Mouse (Mus musculus): ENCODE results near the gene Pnmal2.

The Pnmal2 gene

GRCm38 (mm10) chr7:16944061-16944807, at the start of gene Pnmal2:
Pnmal2 (plus strand) TSS chr7:16944682.
- DNase-seq, result peak; percentile 89

GRCm38 (mm10) chr7:16895000-16895399, 49.5 kb upstream of the Pnmal2 start:
- DNase-seq, result peak; percentile 71

- no peak for DNase-seq
These were observed 49.0 kb upstream of the Pnmal2 start for GRCm38 (mm10) chr7:16895511-16895910.

GRCm38 (mm10) chr7:16900526-16900925, 44.0 kb upstream of the Pnmal2 start:
- peak; percentile 3 for DNase-seq

GRCm38 (mm10) chr7:16903439-16903955, 41.0 kb upstream of the Pnmal2 start:
- no peak for DNase-seq

GRCm38 (mm10) chr7:16904120-16904675, 40.3 kb upstream of the Pnmal2 start:
- no peak for DNase-seq

- no peak for DNase-seq
These were observed 38.9 kb upstream of the Pnmal2 start for GRCm38 (mm10) chr7:16905491-16906021.

- DNase-seq, result no peak
These were observed 38.2 kb upstream of the Pnmal2 start, which contains the start of gene Ptgir for GRCm38 (mm10) chr7:16906281-16906680. Ptgir (plus strand) TSS chr7:16906490.

GRCm38 (mm10) chr7:16906889-16907559, 37.5 kb upstream of the Pnmal2 start:
- no peak for DNase-seq

- no peak for DNase-seq
These were observed 36.6 kb upstream of the Pnmal2 start for GRCm38 (mm10) chr7:16907842-16908241.

GRCm38 (mm10) chr7:16908367-16908766, 36.1 kb upstream of the Pnmal2 start:
- no peak for DNase-seq

- no peak for DNase-seq
These were observed 35.6 kb upstream of the Pnmal2 start for GRCm38 (mm10) chr7:16908859-16909258.

GRCm38 (mm10) chr7:16909909-16910308, 34.6 kb upstream of the Pnmal2 start:
- DNase-seq, result no peak

GRCm38 (mm10) chr7:16911904-16912303, 32.6 kb upstream of the Pnmal2 start:
- no peak for DNase-seq

GRCm38 (mm10) chr7:16912360-16912759, 32.1 kb upstream of the Pnmal2 start:
- no peak for DNase-seq

GRCm38 (mm10) chr7:16913806-16914452, 30.6 kb upstream of the Pnmal2 start:
- peak; percentile 65 for DNase-seq

GRCm38 (mm10) chr7:16914453-16915343, 29.8 kb upstream of the Pnmal2 start:
- no peak for DNase-seq

GRCm38 (mm10) chr7:16915461-16916340, 28.8 kb upstream of the Pnmal2 start:
- DNase-seq, result no peak

- no peak for DNase-seq
These were observed 27.9 kb upstream of the Pnmal2 start for GRCm38 (mm10) chr7:16916342-16917265.

- DNase-seq, result no peak
These were observed 27.0 kb upstream of the Pnmal2 start for GRCm38 (mm10) chr7:16917447-16917846.

Measured in right cerebral cortex, postnatal 25 days (tissue).